Mouse (Mus musculus) liver, adult (tissue): Measurements from ENCODE around the gene Gmds.

Source experiments
- GATA4 ChIP-seq: IDR thresholded peaks from 2 replicates; pipeline ENCODE4 v1.6.1; 2014; ENCODE audit warnings: mild to moderate bottlenecking, low read length; ENCODE audit not compliant: insufficient replicate concordance

The Gmds gene

GRCm38 (mm10) chr13:32134663-32135273, 203.8 kb downstream of the Gmds start:
- no peak for TF ChIP-seq GATA4

DNA sequence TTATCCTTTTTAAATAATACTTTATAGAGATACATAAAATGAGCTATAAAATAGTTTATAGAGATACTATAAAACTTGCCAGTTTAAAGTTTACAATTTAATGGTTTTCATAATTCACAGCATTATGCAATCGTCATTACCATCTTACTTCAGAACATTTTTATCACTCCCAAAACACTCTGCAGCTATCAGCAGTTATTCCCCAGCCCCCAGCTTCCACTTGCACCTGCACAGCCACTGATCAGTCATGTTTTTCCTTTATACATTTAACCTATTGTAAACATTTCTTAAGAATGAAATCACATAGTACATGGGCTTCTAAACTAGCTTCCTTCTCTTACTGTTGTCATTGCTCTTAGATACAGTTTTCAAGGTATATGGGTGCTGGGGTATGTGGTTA, 208.6 kb downstream of the Gmds start:
- TF ChIP-seq GATA4 = no peak

- TF ChIP-seq GATA4 = no peak
These were observed 220.2 kb downstream of the Gmds start for GRCm38 (mm10) chr13:32118386-32118785.

GRCm38 (mm10) chr13:32115468-32115867, 223.1 kb downstream of the Gmds start:
- no peak for TF ChIP-seq GATA4

DNA sequence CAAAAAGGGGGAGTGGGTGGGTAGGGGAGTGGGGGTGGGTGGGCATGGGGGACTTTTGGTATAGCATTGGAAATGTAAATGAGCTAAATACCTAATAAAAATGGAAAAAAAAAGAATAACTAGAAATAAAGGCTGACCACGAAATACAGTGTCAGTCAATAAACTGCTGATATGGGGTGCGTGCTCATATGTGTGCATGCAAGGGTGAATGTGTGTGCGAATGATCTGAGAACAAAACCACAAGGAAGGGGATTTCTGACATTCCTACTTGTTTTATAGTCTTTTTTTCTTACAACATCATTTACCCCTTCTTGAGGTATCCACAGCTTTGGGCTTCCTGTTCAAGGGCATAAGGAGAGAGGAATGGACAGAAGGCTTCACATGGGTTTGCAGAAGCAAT, 224.7 kb downstream of the Gmds start:
- no peak for TF ChIP-seq GATA4

GRCm38 (mm10) chr13:32088303-32088977, 250.1 kb downstream of the Gmds start:
- TF ChIP-seq GATA4 = no peak

- TF ChIP-seq GATA4 = no peak
These were observed 257.9 kb downstream of the Gmds start for GRCm38 (mm10) chr13:32080520-32081249.

DNA sequence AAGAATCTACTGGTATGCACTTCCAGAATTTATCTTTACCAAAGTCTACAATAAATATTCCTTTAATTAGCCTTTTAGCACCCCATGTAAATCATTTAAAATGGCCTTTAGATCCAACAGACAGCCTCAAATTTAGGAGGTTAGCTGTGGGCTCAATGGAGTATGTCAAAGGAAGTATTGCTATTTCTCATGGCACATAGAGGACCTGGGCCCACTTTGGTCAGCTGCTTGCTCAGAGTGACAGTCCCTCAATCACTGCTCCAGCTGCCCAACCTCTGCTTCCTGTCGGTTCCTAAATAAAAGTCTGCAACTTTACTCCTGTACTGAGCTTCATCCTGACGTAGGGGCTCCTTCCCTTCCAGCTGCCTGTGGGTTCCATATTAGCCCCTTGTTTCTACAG, 264.9 kb downstream of the Gmds start:
- no peak for TF ChIP-seq GATA4

GRCm38 (mm10) chr13:32055321-32055720, 283.2 kb downstream of the Gmds start:
- TF ChIP-seq GATA4 = no peak

- TF ChIP-seq GATA4 = no peak
These were observed 285.0 kb downstream of the Gmds start for GRCm38 (mm10) chr13:32053587-32053986.

GRCm38 (mm10) chr13:32047980-32048959, 290.3 kb downstream of the Gmds start:
- no peak for TF ChIP-seq GATA4

GRCm38 (mm10) chr13:32046961-32047360, 291.6 kb downstream of the Gmds start:
- no peak for TF ChIP-seq GATA4

DNA sequence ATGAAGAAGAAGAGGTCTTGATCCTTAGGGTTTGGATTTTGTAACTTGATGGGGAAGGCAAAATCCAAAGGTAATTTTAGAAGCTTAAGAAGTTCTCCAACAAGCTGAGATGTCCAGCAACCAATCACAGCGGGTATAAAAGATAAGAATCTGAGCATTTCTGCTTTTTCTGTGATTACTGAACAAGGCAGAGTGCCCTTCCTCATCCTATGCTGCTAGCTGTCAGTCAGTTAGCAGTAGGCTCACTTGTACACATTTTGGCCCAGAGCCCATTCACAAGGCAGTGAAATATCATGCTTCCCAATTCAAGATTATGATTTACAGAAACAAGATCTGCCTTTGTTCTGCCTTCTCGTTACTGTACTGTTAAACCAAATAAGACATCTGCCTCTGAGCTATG, 295.8 kb downstream of the Gmds start:
- TF ChIP-seq GATA4 = no peak

DNA sequence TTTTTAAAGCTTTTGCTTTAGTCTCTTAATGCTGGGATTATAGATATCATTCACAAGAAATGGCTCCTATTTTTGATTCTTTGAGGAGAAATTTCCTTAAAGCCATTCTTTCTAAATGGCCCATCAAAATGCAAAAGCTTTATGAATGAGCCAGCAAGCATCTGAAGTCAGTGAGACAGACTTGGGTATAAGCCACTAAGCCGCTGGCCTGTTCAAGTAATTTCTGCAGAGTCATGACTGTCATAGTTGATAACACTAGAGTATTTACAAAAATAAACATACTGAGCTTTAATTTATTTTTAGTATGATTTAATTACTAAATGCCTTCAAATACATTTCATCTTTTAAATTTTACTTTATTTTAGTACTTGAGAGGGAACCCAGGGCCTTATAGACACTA, 297.7 kb downstream of the Gmds start:
- TF ChIP-seq GATA4 = no peak

DNA sequence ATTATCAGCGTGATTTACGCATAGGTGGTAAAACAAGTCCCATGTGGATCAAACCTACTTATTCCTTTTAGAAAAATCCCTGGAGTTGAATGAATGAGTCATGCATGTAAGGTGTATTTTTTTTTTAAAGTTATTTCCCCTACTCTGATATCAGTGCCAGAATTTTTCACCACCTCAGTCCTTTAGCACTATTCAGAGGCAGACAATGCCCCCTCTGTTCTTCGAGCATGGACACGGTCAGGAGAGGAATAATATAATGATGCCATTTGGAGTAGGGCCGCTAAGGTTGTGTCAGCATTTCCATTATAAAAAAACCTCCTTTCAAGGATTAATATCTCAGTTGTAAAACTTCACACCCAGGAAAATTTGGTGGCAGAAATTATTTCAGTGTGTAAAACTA, 301.6 kb downstream of the Gmds start:
- TF ChIP-seq GATA4 = no peak
